Mouse (Mus musculus): ENCODE results near the gene Ncbp3.
A peak's percentile ranks its signal among the peaks of the same experiment; 100 is the strongest.
"Not testable (repeated sequence)": the region's sequence is repeated elsewhere in the genome, so short reads cannot be mapped to it uniquely, and the experiment has no call there.

- not testable (repeated sequence) for TF ChIP-seq POLR2A (IDR thresholded peaks at IDR 0.05; ENCODE audit: extremely low read depth, insufficient read depth, low read length)
- TF ChIP-seq CTCF (IDR thresholded peaks at IDR 0.05; ENCODE audit: low read depth, low read length) = peak; percentile 15; the same call in 1 of the 2 replicates
Observed at GRCm38 (mm10) chr11:73107358-73107757, 59.8 kb downstream of the Ncbp3 start.
